Mouse (Mus musculus): ENCODE data around the gene Mef2c. TPM values are rescaled to one million over a fixed set of nuclear protein-coding genes. Genes with fewer than 3 reads are reported as not detected.

Mef2c gene
- polyA plus RNA-seq, 1 experiment from 2014 or later, result 27.1 TPM

DNA sequence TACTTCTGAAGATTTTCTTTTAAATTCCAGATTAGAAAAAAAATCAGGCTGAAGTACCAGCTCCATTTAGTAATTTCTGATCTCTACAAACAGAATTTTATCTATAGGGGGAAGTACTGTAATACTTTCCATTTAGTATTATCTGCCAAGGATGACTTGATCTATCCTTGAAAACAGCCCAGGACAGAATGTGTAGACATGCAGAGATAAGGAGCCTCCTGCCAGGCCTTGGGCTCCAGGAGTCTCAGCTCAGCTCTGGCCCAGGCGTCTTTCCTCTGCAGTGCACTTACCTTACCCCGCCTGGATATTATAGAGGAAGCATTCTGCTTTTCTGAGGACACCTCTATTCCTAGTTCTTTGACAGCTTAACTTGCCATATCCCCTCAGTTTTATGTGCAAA is 59.4 kb downstream of the Mef2c start:
- Histone ChIP-seq H3K27me3 (replicated peaks) (no peaks in the 10 kb centered on the region), H3K4me3 (no peak overlapping the region), H3K4me2 (no peak overlapping the region), H3K9ac (no peak overlapping the region), H3K27ac (no peak overlapping the region), H3K36me3 (replicated peaks) (no peaks in the 10 kb centered on the region), H3K4me1 (0 out of 2 replicates have a peak, but pooled peaks cover 4% of the 10 kb centered on the region), H3K9me3 (no peaks in the 10 kb centered on the region)
- WGBS, result 83% methylated on average over 2 of the region's 2 CpGs
- no peak for ATAC-seq (replicated peaks)

DNA sequence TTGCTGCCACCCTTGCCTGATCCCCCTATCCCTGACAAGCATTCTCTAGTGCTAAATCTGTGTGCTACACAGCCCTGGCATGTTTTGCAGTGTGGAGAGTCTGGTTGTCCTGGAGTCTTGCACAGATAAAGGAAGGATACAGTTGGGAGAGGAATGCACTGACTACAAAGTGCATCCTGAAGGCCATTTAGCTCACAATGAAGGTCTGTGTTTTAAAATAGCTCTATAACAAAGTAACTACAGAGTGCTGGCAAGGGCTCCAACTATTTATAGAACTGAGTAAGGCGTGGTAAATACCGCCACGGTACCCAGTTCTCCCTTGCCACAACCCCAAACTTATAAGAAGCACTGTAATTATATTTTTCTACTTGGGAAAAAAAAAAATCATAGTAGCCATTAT is 61.9 kb downstream of the Mef2c start:
- 79% methylated on average over 3 of the region's 3 CpGs for WGBS
- Histone ChIP-seq H3K4me2 (no peak overlapping the region), H3K27me3 (replicated peaks) (no peaks in the 10 kb centered on the region), H3K9ac (no peak overlapping the region), H3K4me3 (no peak overlapping the region), H3K4me1 (0 out of 2 replicates have a peak, but pooled peaks cover 7% of the 10 kb centered on the region), H3K27ac (no peak overlapping the region), H3K9me3 (no peaks in the 10 kb centered on the region), H3K36me3 (replicated peaks) (no peaks in the 10 kb centered on the region)
- 0 out of 2 replicates have a peak, but pooled peaks have one; percentile 40 for ATAC-seq (replicated peaks)

DNA sequence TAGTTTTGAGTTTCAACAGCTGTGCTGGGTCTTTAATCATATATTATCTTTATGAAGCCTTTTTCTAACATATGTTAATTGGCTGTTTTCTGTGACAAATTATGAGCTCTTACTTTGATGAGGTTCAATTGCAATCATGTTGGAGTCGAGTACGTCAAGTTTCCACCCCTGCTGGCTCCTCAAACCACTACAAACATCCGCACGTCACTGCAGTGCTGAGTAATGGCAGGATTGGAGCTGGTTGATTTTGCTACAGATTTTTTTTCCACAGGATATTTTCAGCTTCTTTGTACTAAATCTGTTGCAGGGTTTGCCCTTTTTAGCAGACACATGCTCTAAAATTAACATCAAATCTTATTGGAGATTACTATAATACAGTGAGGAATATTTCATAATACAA is 62.3 kb downstream of the Mef2c start:
- WGBS, result 57% methylated on average over 4 of the region's 4 CpGs
- no peaks in the 10 kb centered on the region for H3K27me3 ChIP-seq (replicated peaks)
- 0 out of 2 replicates have a peak, but pooled peaks cover 7% of the 10 kb centered on the region for H3K4me1 ChIP-seq
- H3K27ac ChIP-seq, result no peak overlapping the region
- H3K4me3 ChIP-seq, result no peak overlapping the region
- no peak overlapping the region for H3K4me2 ChIP-seq
- H3K36me3 ChIP-seq (replicated peaks), result no peaks in the 10 kb centered on the region
- no peak overlapping the region for H3K9ac ChIP-seq
- no peaks in the 10 kb centered on the region for H3K9me3 ChIP-seq
- no peak for ATAC-seq (replicated peaks)

DNA sequence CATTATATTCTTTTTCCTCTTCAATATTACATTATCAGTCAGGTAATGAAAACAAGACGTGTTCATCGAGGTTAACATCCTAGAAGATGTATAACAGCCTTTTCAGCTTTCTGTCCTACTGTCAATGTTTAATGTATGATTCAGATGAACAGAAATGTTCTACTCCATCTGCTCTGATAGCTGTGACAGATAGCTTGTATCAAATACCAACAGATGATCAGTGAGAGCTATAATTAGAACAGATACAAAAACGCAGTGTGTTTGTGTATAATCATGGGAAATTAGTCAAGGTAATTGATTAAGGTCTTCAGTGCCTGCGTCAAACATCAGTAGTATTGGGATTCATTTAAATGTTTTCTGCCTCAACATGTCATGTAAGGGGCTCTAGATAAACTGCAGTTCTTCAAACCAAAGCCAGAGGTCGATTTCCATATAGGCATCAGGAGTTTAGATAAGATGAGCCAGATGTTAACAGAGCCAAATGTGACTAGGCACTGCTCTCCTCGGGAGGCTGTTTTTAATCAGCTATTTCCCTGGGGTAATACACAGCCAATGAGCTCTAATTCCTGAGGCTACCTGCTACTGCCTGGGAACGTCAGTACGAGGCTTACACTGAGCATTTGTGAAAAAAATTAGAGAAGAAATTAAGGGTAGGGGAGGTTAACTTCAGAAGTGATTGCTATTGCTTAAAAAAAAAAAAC is 63.1 kb downstream of the Mef2c start:
- H3K27me3 ChIP-seq (replicated peaks), result no peaks in the 10 kb centered on the region
- WGBS, result 56% methylated on average over 8 of the region's 8 CpGs
- peak; percentile 44; the same call in 1 of the 2 replicates for ATAC-seq (replicated peaks)
- no peak overlapping the region for H3K4me2 ChIP-seq
- H3K36me3 ChIP-seq (replicated peaks), result no peaks in the 10 kb centered on the region
- no peak overlapping the region for H3K4me3 ChIP-seq
- H3K27ac ChIP-seq, result no peak overlapping the region
- 0 out of 2 replicates have a peak, but pooled peaks cover 7% of the 10 kb centered on the region for H3K4me1 ChIP-seq
- no peaks in the 10 kb centered on the region for H3K9me3 ChIP-seq
- H3K9ac ChIP-seq, result no peak overlapping the region

DNA sequence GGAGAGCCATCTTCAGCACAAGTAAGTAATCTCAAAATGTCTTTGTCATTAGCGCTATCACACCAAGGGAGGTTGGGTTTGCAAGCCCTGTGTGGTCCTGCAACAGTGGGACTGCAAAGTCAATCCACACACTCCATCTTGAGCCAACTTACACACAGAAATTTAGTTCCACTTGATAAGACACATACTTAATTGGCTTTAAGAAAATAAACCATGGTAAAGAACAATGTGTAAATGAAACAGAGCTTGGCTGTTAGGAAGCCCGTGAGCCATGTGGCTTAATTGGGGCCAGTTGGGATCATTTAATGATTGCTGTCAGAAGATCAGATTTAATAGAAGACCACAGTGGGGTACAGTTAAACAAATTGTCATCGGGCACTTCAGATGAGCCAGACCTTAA is 63.8 kb downstream of the Mef2c start:
- Histone ChIP-seq H3K27ac (no peak overlapping the region), H3K4me2 (no peak overlapping the region), H3K4me3 (no peak overlapping the region), H3K9ac (no peak overlapping the region), H3K36me3 (replicated peaks) (no peaks in the 10 kb centered on the region), H3K27me3 (replicated peaks) (no peaks in the 10 kb centered on the region), H3K9me3 (no peaks in the 10 kb centered on the region), H3K4me1 (0 out of 2 replicates have a peak, but pooled peaks cover 7% of the 10 kb centered on the region)
- WGBS, result 64% methylated on average over 3 of the region's 3 CpGs
- ATAC-seq (replicated peaks), result no peak

DNA sequence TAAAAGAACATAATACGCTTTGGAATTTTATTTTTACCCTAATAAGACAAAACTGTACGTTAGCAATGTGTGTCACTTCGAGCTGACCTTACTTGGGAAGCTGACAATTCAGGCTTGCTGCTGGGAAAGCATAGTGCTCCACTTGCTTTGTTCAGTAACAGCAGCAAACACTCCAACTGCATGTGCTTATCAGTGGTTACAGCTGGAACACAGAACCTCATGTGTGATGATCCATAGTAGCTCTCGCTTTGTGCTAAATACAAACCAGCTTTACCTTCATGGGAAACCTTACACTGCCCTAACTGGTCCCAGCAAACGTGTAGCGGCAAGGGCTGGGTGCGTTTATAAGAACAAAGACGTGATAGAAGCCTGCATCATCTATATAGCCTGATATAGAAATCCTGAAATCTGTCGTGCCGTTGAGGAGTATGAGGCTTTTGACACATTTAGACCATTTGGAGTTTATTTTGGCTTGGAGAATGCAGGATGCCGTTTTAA is 65.0 kb downstream of the Mef2c start:
- H3K27me3 ChIP-seq (replicated peaks), result no peaks in the 10 kb centered on the region
- 0 out of 2 replicates have a peak, but pooled peaks have one; percentile 31 for ATAC-seq (replicated peaks)
- H3K4me3 ChIP-seq, result no peak overlapping the region
- 75% methylated on average over 11 of the region's 11 CpGs for WGBS
- no peaks in the 10 kb centered on the region for H3K9me3 ChIP-seq
- H3K4me2 ChIP-seq, result no peak overlapping the region
- H3K9ac ChIP-seq, result no peak overlapping the region
- no peak overlapping the region for H3K27ac ChIP-seq
- no peaks in the 10 kb centered on the region for H3K36me3 ChIP-seq (replicated peaks)
- 0 out of 2 replicates have a peak, but pooled peaks cover 7% of the 10 kb centered on the region for H3K4me1 ChIP-seq

DNA sequence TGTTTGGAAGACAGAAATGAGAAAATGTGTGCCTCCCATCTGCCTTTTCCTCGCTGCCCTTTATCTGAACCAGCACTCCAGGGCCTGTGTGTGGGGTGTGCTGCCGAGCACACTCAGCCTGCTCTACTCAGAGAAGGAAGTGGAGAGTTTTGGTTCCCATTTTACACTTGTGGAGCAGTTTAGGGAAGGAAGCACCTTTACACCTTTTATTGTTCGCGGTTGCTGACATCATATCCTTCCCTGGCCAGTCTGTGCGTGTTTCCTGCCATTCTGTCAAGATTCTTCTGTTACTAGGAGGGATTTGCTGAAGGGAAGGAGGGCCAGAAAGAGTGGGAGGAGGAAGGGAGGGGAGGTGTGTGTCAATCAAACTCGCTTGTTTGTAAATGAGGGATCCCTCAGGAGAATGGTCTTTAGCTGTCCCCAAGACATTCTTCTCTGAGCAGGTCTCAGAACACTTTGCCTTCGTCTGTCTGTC is 68.2 kb downstream of the Mef2c start:
- no peaks in the 10 kb centered on the region for H3K9me3 ChIP-seq
- H3K27ac ChIP-seq, result no peak overlapping the region
- H3K27me3 ChIP-seq (replicated peaks), result no peaks in the 10 kb centered on the region
- no peaks in the 10 kb centered on the region for H3K36me3 ChIP-seq (replicated peaks)
- no peak overlapping the region for H3K4me3 ChIP-seq
- no peak overlapping the region for H3K4me2 ChIP-seq
- H3K4me1 ChIP-seq, result peaks cover 10% of the 10 kb centered on the region; the same call in 1 of the 2 replicates
- ATAC-seq (replicated peaks), result no peak
- WGBS, result 43% methylated on average over 7 of the region's 7 CpGs
- H3K9ac ChIP-seq, result no peak overlapping the region

DNA sequence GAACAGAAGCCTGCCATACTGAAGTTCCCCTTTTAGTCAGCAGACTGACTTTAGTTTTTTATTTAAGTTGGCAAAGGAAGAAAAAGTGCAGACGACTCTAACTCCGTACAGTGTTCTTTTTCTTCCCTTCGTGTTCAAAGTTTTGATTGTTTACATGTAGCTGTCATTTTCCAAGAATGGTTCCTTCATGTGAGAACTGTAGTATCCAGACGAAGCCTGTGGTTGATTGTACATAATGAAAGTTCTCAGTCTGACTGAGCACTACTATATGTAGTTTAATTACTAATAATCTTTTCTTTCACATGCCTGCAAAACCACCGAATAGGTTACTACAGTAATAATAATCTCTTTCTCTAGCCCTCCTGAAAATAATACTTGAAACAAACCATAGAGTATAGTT is 68.6 kb downstream of the Mef2c start:
- Histone ChIP-seq H3K9me3 (no peaks in the 10 kb centered on the region), H3K36me3 (replicated peaks) (no peaks in the 10 kb centered on the region), H3K4me1 (peaks cover 9% of the 10 kb centered on the region; the same call in 1 of the 2 replicates), H3K9ac (no peak overlapping the region), H3K4me2 (no peak overlapping the region), H3K27ac (no peak overlapping the region), H3K4me3 (no peak overlapping the region), H3K27me3 (replicated peaks) (no peaks in the 10 kb centered on the region)
- ATAC-seq (replicated peaks), result no peak
- 68% methylated on average over 5 of the region's 5 CpGs for WGBS

DNA sequence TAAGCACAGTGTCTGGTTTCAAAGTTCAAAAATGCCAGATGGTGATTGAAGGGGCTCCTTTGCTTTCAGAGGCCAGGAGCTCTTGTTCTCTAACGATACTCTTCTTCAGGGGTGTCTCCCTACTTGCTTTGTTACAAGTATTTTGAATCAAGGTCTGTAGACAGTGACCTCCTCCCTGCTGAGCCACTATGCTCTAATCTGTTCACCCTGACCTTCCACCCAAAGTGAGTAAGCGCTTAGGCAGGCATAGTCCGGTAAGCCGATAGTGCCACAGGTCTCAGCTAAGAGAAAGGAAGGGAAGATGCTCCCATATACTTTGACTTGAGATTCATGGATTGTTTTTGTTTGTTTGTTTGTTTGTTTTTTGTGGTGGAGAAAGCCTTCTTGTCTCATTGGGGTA is 69.5 kb downstream of the Mef2c start:
- Histone ChIP-seq H3K36me3 (replicated peaks) (no peaks in the 10 kb centered on the region), H3K4me3 (no peak overlapping the region), H3K9ac (no peak overlapping the region), H3K27me3 (replicated peaks) (no peaks in the 10 kb centered on the region), H3K4me1 (peaks cover 9% of the 10 kb centered on the region; the same call in 1 of the 2 replicates), H3K27ac (no peak overlapping the region), H3K9me3 (no peaks in the 10 kb centered on the region), H3K4me2 (no peak overlapping the region)
- 44% methylated on average over 4 of the region's 4 CpGs for WGBS
- no peak for ATAC-seq (replicated peaks)

DNA sequence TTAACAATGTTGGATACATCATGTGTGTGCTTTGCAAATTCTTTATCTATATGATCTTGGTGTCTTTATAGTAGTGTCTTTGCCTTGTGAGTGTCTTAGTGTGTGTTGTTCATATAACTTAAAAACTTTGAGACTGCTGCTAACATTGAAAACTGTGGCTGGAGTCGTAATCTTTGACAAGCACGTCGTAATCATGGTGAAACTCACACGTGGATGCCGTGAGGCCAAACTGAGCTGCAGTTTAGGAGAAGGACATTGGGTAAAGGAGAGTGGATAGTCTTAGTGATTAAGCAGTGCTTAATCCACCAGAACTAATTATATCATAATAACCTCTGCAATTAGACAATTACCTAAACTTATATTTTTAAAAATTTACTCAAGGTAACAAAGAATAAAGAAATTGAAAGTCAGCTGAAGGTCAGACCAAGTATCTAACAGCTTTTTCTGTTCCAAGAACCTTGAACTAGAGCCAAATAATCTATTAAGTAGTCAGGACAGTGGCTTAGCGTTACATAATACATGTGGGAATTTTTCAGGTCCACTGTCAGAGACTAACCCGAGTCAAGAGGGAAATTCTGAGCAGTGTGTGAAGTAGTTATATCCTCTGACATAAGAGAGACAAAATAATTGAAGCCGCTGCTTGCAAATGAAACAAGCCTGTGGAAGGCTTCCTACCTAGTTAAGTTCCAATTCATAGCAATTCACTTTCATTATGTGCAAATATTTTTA is 70.2 kb downstream of the Mef2c start:
- H3K36me3 ChIP-seq (replicated peaks), result no peaks in the 10 kb centered on the region
- no peak overlapping the region for H3K9ac ChIP-seq
- no peak overlapping the region for H3K4me3 ChIP-seq
- H3K4me2 ChIP-seq, result no peak overlapping the region
- H3K27ac ChIP-seq, result no peak overlapping the region
- no peaks in the 10 kb centered on the region for H3K9me3 ChIP-seq
- WGBS, result 39% methylated on average over 8 of the region's 8 CpGs
- ATAC-seq (replicated peaks), result no peak; the same call in 1 of the 2 replicates
- H3K4me1 ChIP-seq, result peaks cover 7% of the 10 kb centered on the region; the same call in 1 of the 2 replicates
- no peaks in the 10 kb centered on the region for H3K27me3 ChIP-seq (replicated peaks)

DNA sequence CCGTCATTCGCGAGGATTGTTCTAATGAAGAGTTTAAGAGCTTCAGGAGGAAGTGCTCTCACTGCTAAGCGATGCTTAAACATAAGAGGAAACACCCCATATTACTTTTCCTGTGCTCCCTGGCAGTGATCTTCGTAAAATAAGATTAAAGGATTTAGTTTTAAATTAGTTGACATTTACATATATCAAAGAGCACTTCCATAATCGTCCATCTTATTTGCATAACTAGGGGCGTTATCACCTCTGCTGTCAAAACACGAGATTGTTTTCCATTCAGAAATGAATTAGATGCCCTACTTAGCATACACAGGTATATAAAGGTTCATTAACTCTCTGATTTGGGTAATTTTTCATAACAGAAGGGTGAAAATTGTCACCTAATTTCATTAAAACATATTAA is 71.0 kb downstream of the Mef2c start:
- no peaks in the 10 kb centered on the region for H3K27me3 ChIP-seq (replicated peaks)
- H3K27ac ChIP-seq, result no peak overlapping the region
- no peak overlapping the region for H3K9ac ChIP-seq
- H3K4me3 ChIP-seq, result no peak overlapping the region
- H3K36me3 ChIP-seq (replicated peaks), result no peaks in the 10 kb centered on the region
- peaks cover 6% of the 10 kb centered on the region; the same call in 1 of the 2 replicates for H3K4me1 ChIP-seq
- WGBS, result 51% methylated on average over 8 of the region's 8 CpGs
- no peak for ATAC-seq (replicated peaks)
- no peaks in the 10 kb centered on the region for H3K9me3 ChIP-seq
- no peak overlapping the region for H3K4me2 ChIP-seq

DNA sequence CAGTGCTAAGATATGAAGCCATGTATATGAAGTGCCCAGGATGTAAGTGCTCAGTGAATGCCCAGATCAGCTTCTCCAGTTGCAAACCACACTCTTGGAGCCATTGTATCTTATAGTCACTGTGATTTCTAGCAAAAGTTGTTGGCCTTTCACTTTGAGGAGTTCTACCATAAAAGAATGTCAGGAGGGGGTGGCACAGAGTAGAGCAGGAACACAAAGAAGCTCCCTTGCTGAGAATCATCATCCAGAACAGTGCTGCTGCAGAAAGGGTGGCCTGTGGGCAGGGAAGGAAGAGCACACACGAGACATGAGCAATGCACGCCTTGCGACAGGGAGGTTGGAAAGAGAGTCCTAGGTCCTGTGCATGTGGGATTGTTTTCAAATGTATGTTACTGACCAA is 75.6 kb downstream of the Mef2c start:
- Histone ChIP-seq H3K4me2 (no peak overlapping the region), H3K36me3 (replicated peaks) (no peaks in the 10 kb centered on the region), H3K4me3 (no peak overlapping the region), H3K9ac (no peak overlapping the region), H3K9me3 (no peaks in the 10 kb centered on the region), H3K27ac (no peak overlapping the region), H3K27me3 (replicated peaks) (no peaks in the 10 kb centered on the region), H3K4me1 (peaks cover 3% of the 10 kb centered on the region; the same call in 1 of the 2 replicates)
- no peak for ATAC-seq (replicated peaks)
- WGBS, result 84% methylated on average over 3 of the region's 3 CpGs
